Mouse (Mus musculus) frontal cortex, postnatal 10 days (tissue): ENCODE measurements around the gene Cnot4.
"Not testable (repeated sequence)": the region's sequence is repeated elsewhere in the genome, so short reads cannot be mapped to it uniquely, and the experiment has no call there.

Source experiments
- DNase-seq, 2 experiments: peaks; one replicate each; pipeline ENCODE4 v3.0.0; 2022; ENCODE audit warnings: low spot score in 2 of 2, mixed read lengths in 1 of 2

Cnot4 gene

GRCm38 (mm10) chr6:35133579-35134488 is at the start of gene Cnot4:
TSS of gene Cnot4 (minus strand) at chr6:35133724.
- peak; percentile 98 to 99 for DNase-seq

DNA sequence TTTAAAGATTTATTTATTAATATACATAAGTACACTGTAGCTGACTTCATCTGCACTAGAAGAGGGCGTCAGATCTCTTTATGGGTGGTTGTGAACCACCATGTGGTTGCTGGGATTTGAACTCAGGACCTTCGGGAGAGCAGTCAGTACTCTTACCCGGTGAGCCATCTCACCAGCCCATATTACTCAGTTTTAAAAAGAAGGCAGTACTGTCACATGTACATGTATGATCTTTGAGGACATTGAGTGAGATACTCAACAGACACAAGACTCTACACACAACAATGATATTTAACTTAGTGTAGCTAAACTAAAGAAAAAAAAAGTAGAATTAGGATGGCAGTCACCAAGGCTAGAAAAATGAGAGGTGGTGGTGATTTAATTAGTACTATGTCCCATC is 45.8 kb upstream of the Cnot4 start:
- DNase-seq = not testable (repeated sequence)

DNA sequence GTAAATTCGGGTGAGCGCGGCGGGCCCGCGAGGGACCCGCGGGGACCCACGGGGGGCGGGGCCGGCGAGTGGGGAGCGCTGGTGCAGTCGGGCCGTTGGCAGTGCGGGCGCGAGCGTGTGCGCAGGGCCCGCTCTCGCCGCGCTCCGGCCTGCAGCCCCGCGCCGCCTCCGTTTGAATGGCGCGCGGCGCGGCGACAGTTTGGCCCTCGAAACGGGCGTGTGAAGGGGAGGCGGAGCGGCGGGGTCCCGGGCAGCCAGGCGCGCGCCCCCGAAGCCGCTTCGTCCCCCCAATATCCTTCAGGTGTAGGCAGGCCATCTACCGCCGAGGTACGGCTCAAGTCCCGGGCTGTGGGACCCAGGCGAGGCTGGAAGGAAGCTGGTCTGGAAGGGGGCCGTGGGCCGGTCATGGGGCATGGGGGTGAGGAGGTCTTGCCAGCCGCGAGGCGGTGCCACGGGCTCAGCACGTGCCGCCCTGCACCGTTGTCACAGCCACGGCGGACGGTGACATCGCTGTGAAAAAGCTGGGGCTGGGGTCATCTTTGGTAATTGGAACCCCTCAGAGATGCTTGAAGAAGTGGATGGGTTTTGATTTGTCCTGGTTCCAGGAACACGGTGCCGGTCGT is 44.2 kb upstream of the Cnot4 start:
- peak in 1 of 2 experiments; percentile 34 for DNase-seq

DNA sequence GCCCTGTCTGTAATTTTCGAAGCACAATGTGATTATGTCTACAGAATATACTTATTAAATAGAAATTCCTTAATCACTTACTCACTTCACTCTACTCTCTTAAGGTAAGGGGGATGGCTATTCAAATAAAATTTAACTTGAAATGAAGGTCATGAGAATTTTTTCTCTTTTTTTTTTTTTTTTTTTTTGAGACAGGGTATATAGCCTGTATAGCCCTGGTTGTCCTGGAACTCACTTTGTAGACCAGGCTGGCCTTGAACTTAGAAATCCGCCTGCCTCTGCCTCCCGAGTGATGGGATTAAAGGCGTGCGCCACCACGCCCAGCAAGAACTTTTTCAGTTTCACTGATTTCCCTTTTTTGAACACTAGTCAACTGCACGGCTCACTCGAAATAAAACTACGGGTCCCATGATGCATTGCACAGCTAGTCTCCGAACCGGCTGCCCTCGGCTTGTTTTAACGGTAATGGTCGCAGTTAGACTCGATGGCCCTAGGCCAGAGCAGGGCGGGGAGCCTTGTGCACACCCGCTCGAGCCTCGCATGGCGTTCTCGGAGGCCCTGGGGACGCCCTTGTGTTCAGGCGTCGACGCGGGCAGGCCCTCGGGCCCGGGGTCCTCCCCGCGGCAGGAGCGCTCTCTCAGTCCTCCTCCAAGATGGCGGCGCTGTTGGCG is 43.6 kb upstream of the Cnot4 start, which contains the start of gene Nup205:
Gene Nup205 (plus strand): TSS at position 443 of the 671 bp plus-strand sequence.
- DNase-seq = peak; percentile 71 to 84

DNA sequence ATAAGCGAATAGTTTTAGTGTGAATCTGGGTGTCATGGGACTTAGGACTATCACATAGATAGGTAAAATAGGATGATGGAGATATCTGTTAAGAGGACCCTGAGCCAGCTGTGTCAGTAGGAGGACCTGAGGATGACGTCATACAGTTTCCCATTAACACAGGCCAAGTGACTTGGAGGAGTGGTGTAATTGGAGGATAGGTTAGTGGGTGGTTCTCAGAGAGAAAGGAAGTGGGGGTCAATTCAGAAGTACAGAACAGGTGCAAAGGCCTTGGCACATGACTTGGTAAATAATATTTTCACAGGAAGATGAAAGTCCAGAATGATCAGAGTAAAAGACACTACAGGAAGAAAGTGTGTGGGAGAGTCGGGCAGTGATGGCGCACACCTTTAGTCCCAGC is 39.7 kb upstream of the Cnot4 start:
- DNase-seq = no peak

GRCm38 (mm10) chr6:35172028-35172427 is 38.5 kb upstream of the Cnot4 start:
- not testable (repeated sequence) for DNase-seq

DNA sequence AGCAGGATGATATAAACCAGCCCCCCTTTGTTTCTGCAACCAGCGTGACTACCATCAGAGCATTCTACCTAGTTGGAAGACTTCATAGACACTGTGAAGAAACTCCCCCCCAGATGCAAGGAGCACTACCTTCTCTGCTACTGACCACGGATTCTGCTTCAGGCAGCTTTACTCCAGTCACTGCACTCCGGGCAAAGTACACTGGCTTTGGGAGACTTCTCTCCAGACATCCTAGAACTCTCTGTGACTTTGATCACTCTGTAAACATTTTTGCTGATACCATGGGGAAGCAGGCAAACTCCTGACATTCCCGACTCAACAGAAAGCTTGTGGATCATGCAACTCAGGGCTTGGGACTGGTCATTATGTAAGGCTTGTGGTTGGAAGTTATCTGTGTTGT is 35.7 kb upstream of the Cnot4 start:
- no peak for DNase-seq

- no peak for DNase-seq
Observed at GRCm38 (mm10) chr6:35154540-35154939, 21.0 kb upstream of the Cnot4 start.

- DNase-seq = no peak
Observed at GRCm38 (mm10) chr6:35147726-35148422, 14.3 kb upstream of the Cnot4 start.

GRCm38 (mm10) chr6:35145569-35145968 is 12.0 kb upstream of the Cnot4 start:
- DNase-seq = no peak

DNA sequence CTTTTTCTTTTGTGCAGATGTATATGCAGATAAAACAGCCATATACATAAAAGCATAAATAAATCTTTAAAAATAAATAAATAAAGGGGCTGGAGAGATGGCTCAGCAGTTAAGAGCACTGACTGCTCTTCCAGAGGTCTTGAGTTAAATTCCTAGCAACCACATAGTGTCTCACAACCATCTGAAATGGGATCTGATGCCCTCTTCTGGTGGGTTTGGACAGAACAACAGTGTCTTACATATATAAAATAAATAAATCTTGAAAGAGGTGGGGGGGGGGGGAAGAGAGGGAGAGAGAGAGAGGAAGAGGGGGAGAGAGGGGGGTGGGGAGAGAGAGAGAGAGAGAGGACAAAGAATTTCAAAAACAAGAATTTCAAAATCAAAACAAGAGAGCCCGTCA is 6.8 kb upstream of the Cnot4 start:
- no peak for DNase-seq

DNA sequence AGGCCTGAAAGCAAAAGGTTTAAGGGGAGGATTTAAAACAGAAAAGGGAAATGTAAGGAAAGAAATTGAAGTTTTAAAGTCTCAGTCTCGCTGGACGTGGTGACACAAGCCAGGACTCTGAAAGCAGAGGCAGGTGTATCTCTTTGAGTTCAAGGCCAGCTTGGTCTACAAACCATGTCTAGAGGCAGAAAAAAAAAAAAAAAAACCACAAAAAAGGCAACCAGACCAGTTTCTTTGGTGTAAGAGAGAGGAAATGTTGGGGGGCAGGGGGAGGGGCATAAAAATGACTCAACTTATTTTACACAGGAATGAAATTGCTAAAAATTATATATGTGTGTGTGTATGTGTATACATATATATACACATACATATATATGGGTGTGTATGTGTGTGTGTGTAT is 1.3 kb upstream of the Cnot4 start:
- DNase-seq = no peak

DNA sequence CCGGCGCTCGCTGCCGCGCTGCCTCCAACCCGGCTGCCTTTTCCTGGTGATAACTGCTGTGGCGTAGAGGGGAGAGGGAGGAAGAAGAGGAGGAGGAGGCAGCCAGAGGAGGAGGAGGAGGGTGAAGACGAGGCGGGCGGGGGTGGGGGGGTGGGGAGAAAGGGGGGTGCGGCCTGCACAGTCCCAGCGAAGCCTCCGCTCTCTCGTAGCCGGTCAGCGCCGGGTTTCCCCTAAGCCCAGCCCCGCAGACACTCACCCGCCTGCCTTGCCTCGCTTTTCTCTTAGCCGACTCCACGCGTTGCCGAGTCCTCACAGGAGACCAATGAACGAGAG is 312 bp downstream of the Cnot4 start:
- DNase-seq = no peak

DNA sequence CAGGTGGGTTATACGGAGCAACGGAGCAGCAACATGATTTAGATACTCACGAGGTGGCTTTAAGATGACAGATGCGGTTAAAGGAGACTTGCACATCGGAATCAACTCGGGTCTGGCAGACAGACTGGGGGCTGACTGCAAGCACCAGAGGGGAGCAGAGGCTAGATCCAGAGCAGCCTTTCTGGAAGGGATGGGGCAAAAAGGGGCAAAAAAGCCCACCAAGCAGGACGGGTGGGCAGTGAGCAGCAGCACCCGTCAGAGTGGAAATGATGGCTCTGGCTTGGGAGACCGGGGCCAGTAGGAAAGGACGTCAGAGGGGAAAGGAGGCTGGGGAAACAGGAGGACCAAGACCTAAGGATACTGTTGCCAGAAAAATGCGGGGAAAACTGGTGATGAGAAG is 718 bp downstream of the Cnot4 start:
- peak; percentile 6 to 24 for DNase-seq

- DNase-seq = no peak
Observed at GRCm38 (mm10) chr6:35122488-35122887, 11.0 kb downstream of the Cnot4 start.

DNA sequence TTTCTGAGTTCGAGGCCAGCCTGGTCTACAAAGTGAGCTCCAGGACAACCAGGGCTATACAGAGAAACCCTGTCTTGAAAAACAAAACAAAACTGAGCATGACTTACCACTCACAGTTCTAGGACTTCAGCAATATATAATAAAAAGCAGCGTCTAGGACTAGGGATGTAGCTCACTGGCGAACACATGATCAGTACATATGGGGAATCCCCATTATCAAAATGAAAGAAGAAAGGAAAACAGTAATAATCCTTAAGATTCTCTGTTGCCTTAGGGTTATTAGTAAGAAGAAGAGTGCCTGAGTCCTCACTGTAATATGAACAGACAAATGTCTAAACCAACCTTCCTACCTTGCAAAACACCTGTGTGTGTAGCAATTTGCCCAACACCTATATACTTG is 11.6 kb downstream of the Cnot4 start:
- no peak for DNase-seq

DNA sequence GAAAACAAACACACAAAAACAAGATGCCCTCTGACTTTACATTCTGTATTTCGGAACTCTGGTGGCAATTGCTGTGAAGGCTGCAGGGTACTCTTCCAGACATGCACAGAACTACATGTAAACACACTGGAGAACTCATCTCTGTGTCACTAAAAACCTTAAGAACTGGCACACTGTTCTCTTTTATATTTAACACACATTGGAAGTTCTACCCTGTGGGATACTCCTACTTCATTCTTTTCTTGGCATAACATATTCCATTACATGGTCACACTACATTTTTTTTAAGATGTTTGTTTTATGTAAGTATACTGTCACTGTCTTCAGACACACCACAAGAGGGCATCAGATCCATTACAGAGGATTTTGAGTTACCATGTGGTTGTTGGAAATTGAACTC is 31.1 kb downstream of the Cnot4 start:
- DNase-seq = no peak

DNA sequence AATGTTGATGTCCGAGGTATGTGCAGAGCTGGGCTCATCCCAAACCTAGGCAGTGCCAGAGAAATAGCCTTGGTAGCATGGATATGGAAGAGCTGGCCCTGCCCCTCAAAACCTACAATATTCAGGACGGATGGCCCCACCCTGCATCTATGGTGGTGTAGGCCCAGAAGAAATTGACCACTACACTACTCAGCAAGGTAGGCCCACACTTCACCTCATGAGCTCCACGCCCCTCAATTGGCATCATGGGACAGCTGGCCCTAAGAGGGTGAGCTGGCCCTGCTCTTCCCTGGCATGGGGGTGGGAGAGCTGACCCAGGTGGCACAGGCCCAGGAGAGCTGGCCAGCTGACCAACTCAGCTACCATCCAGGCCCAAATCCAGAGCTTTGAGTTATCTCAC is 48.6 kb downstream of the Cnot4 start:
- DNase-seq = no peak

DNA sequence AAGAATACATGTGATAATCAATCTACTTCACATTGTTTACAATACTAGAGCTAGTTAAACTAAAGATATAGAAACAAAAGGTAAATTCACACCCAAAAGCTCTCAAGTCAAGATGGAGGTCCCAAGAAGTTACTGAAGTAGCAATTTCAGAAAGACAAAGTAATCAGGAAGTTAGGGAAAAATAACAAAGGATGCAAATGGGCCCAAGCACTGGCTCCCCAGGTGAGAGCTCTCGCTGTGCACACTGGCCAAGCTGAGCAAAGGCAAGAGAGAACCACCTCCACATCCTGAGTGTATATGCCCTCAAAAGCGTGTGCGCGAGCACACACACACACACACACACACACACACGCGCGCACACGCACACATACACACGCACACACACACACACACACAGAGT is 58.4 kb downstream of the Cnot4 start:
- no peak for DNase-seq

DNA sequence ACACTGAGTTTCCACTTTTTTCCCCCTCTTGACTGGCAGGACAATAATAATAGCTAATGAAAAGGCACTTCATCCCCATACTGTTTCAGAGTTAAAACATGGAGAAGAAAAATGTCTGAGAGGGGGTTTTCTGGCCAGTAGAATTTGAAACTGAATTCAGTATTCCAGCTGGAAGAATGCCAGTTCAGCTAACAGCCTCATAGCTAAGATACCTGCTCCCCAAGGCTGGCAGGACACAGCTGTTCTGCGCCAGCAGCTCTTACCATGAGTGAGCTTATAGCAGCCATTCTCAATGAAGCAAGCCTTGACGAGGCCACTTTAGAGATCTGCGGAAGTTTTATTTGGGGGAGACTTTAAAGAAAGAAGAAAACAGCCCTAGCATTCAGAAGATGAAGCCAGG is 62.3 kb downstream of the Cnot4 start:
- DNase-seq = no peak

- no peak for DNase-seq
Observed at GRCm38 (mm10) chr6:35062446-35062845, 71.1 kb downstream of the Cnot4 start.

DNA sequence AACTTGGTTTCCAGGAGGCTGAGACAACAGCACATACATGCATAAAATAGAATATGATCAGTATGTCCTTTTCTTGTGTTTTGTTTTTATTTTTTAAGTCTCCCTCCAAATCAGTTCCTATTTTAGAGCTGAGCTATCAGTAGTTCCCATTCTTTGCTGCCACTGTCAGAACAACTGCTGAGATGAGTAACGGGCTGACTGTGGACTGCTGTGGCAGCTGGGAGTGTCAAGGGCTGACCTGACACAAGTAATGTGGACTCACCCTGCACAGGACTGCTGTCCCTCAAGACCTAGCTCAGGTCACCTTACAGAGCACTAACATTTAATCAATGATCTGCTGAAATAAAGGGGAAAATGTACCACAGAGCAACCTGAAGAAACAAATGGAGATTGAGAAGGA is 90.4 kb downstream of the Cnot4 start:
- DNase-seq = no peak
